In genomic region chr2:118978064-118978463, GRCm38 (mm10) we compare ENCODE assay signal across 9 mouse cellular contexts. TPM values are rescaled to one million over a fixed set of nuclear protein-coding genes. Genes with fewer than 3 reads are reported as not detected.
DNase-seq lines count a peak whose midpoint lies in the region; ATAC-seq and TF ChIP-seq lines count a peak whose summit lies in the region.
"Had no signal": no experiment of that assay in that cellular context is flagged by ENCODE, and none has a peak within 500 bp of the region (broad histone marks: within the 10 kb centered on the region; RNA-seq: fewer than 3 reads in every experiment).

No protein-coding gene starts in this region.

- no peak overlapping the region for H3K4me3 ChIP-seq in kidney, embryonic 14.5 days (ENCODE audit: low read length)
- no peak overlapping the region for H3K4me3 ChIP-seq in E14TG2a.4 (replicated peaks; ENCODE audit: low read length)
- H3K4me3 ChIP-seq: hindbrain, embryonic 13.5 days; midbrain, embryonic 12.5 days had no signal

- H3K4me2 ChIP-seq in kidney, embryonic 14.5 days (replicated peaks; ENCODE audit: low read depth, low read length), result no peak overlapping the region
- H3K4me2 ChIP-seq: hindbrain, embryonic 13.5 days; midbrain, embryonic 12.5 days had no signal

- DNase-seq in kidney, postnatal 14 days, result peak; percentile 6
- DNase-seq in MN1 (ENCODE audit: low spot score), result peak; percentile 32
- DNase-seq in frontal cortex, postnatal 14 days (ENCODE audit: low spot score in 2 of 2), result no peak

- ATAC-seq in kidney, embryonic 14.5 days (ENCODE audit: low FRiP score, low TSS enrichment), result no peak
- ATAC-seq in megakaryocyte-erythroid progenitor cell, adult 5-6 weeks (replicated peaks; ENCODE audit: low FRiP score, low TSS enrichment, poor library complexity, severe bottlenecking), result peak; percentile 57; the same call in 1 of the 2 replicates
- no peak for ATAC-seq in erythroid progenitor cell, adult 5-6 weeks (replicated peaks; ENCODE audit: low FRiP score, poor library complexity, severe bottlenecking)

- 33% methylated on average over 6 of the region's 6 CpGs for WGBS in kidney, embryonic 14.5 days

- no peak overlapping the region for H3K9ac ChIP-seq in kidney, embryonic 14.5 days (ENCODE audit: low read depth, low read length)
- H3K9ac ChIP-seq: hindbrain, embryonic 13.5 days; midbrain, embryonic 12.5 days had no signal

- H3K27me3 ChIP-seq in kidney, embryonic 14.5 days (ENCODE audit: control insufficient read depth, insufficient read depth, low read length), result peaks cover 35% of the 10 kb centered on the region
- H3K27me3 ChIP-seq in E14TG2a.4 (ENCODE audit: insufficient read depth, low read length), result peaks cover 63% of the 10 kb centered on the region

- no peaks in the 10 kb centered on the region for H3K4me1 ChIP-seq in kidney, embryonic 14.5 days (ENCODE audit: control insufficient read depth, insufficient read depth, low read length)
- peaks cover 15% of the 10 kb centered on the region for H3K4me1 ChIP-seq in E14TG2a.4 (replicated peaks; ENCODE audit: low read depth, low read length)

- 0 out of 2 replicates have a peak, but pooled peaks cover 2% of the 10 kb centered on the region for H3K9me3 ChIP-seq in kidney, embryonic 14.5 days (ENCODE audit: control insufficient read depth, low read length)
- no peaks in the 10 kb centered on the region for H3K9me3 ChIP-seq in E14TG2a.4 (ENCODE audit: low read length)
- H3K9me3 ChIP-seq: hindbrain, embryonic 13.5 days; midbrain, embryonic 12.5 days had no signal

- peak; percentile 23 for TF ChIP-seq CTCF in E14TG2a.4 (conservative IDR thresholded peaks at IDR 0.05; ENCODE audit: low read length)

- H3K36me3 ChIP-seq in kidney, embryonic 14.5 days (ENCODE audit: control insufficient read depth, insufficient read depth, low read length), result no peaks in the 10 kb centered on the region
- no peaks in the 10 kb centered on the region for H3K36me3 ChIP-seq in E14TG2a.4 (ENCODE audit: insufficient read depth, low read length)
- H3K36me3 ChIP-seq: hindbrain, embryonic 13.5 days; midbrain, embryonic 12.5 days had no signal

- H3K27ac ChIP-seq in kidney, embryonic 14.5 days (ENCODE audit: low read depth, low read length), result no peak overlapping the region
- H3K27ac ChIP-seq: hindbrain, embryonic 13.5 days; midbrain, embryonic 12.5 days had no signal

RNA-seq across cellular contexts. Expression of gene Ccdc32, which starts 51.1 kb away (rescaled TPM):
- polyA plus RNA-seq in kidney, embryonic 14.5 days (2014; fragmentation: Nextera tagmentation; extraction: Ambion mirVana), result 19.9 and 22.0 TPM in 2 replicates
- total RNA-seq in megakaryocyte-erythroid progenitor cell, adult 5-6 weeks (2014; fragmentation: Nextera tagmentation), result 15.1 and 18.7 TPM in 2 replicates
- 16.6 and 18.7 TPM in 2 replicates for total RNA-seq in megakaryocyte-erythroid progenitor cell, adult 5-6 weeks (2017)
- 4.6 and 7.2 TPM in 2 replicates for total RNA-seq in erythroid progenitor cell, adult 5-6 weeks (2015; ENCODE audit: low replicate concordance)
- 10.1 and 12.9 TPM in 2 replicates for total RNA-seq in erythroid progenitor cell, adult 5-6 weeks (2017; ENCODE audit: low replicate concordance)

RNA-seq across cellular contexts. Expression of gene Chst14, which starts 51.8 kb away (rescaled TPM):
- polyA plus RNA-seq in kidney, embryonic 14.5 days (2014; fragmentation: Nextera tagmentation; extraction: Ambion mirVana), result 27.1 and 31.8 TPM in 2 replicates
- total RNA-seq in megakaryocyte-erythroid progenitor cell, adult 5-6 weeks (2014; fragmentation: Nextera tagmentation), result 2.2 and 3.6 TPM in 2 replicates
- 1.1 and 1.7 TPM in 2 replicates for total RNA-seq in megakaryocyte-erythroid progenitor cell, adult 5-6 weeks (2017)
- not detected in 2 replicates for total RNA-seq in erythroid progenitor cell, adult 5-6 weeks (2015; ENCODE audit: low replicate concordance)
- 0.77 TPM in 1 of 2 replicates, not detected in the other for total RNA-seq in erythroid progenitor cell, adult 5-6 weeks (2017; ENCODE audit: low replicate concordance)

RNA-seq across cellular contexts. Expression of gene Rpusd2, which starts 56.5 kb away (rescaled TPM):
- 5.8 and 6.0 TPM in 2 replicates for polyA plus RNA-seq in kidney, embryonic 14.5 days (2014; fragmentation: Nextera tagmentation; extraction: Ambion mirVana)
- 19.0 and 25.4 TPM in 2 replicates for total RNA-seq in megakaryocyte-erythroid progenitor cell, adult 5-6 weeks (2014; fragmentation: Nextera tagmentation)
- 20.1 and 23.0 TPM in 2 replicates for total RNA-seq in megakaryocyte-erythroid progenitor cell, adult 5-6 weeks (2017)
- total RNA-seq in erythroid progenitor cell, adult 5-6 weeks (2015; ENCODE audit: low replicate concordance), result 2.1 and 2.5 TPM in 2 replicates
- 0.61 and 0.90 TPM in 2 replicates for total RNA-seq in erythroid progenitor cell, adult 5-6 weeks (2017; ENCODE audit: low replicate concordance)

Comparison
In these comparisons a context has a peak if more than half of its experiments do, and no peak if none do; other contexts are left out.
1. DNase-seq: peak in kidney, postnatal 14 days (single experiment) and MN1 (single experiment); none in frontal cortex, postnatal 14 days (0 of 2).
2. RNA of gene Rpusd2, which starts 56.5 kb away (total RNA-seq): 19.0 to 25.4 TPM in megakaryocyte-erythroid progenitor cell, adult 5-6 weeks; 0.61 to 2.5 TPM in erythroid progenitor cell, adult 5-6 weeks; every median in the first group is over 4 times any median in the second.